Mouse (Mus musculus) myocyte (in vitro differentiated cells): ENCODE measurements around the gene Crebzf.
A peak's percentile ranks its signal among the peaks of the same experiment; 100 is the strongest.

ENCODE experiments used
- E2F4 ChIP-seq: IDR thresholded peaks from one replicate; pipeline ENCODE4 v1.6.1; 2011; ENCODE audit warnings: mild to moderate bottlenecking, control low read depth, moderate library complexity; ENCODE audit not compliant: insufficient read depth
- MAX ChIP-seq: IDR thresholded peaks from one replicate; pipeline ENCODE4 v1.6.1; 2011; ENCODE audit warnings: low read depth, mild to moderate bottlenecking, control low read depth
- MYOG ChIP-seq, 3 experiments: IDR thresholded peaks; one replicate each; pipeline ENCODE4 v1.6.1; 2011; ENCODE audit warnings: control low read depth in 2 of 3, low read depth in 2 of 3, mild to moderate bottlenecking in 2 of 3; ENCODE audit not compliant: insufficient read length in 2 of 3, control insufficient read depth in 1 of 3, insufficient read depth in 1 of 3
- POLR2A ChIP-seq: IDR thresholded peaks from one replicate; pipeline ENCODE4 v1.6.1; 2011; ENCODE audit warnings: low read depth, mild to moderate bottlenecking, control low read depth, moderate library complexity; ENCODE audit not compliant: insufficient read length
- POLR2AphosphoS2 ChIP-seq: IDR thresholded peaks from one replicate; pipeline ENCODE4 v1.6.1; 2011; ENCODE audit warnings: low read depth, control low read depth; ENCODE audit not compliant: insufficient read length
- TCF12 ChIP-seq: IDR thresholded peaks from one replicate; pipeline ENCODE4 v1.6.1; 2011; ENCODE audit warnings: mild to moderate bottlenecking, control low read depth; ENCODE audit not compliant: poor library complexity, insufficient read depth, severe bottlenecking

GRCm38 (mm10) chr7:90456845-90457468 lies 14.4 kb downstream of the Crebzf start, which contains the start of gene Tmem126a:
- TF ChIP-seq POLR2A (peak; percentile 97), E2F4 (no peak), MYOG (IDR thresholded peaks at IDR 0.05; ENCODE audit: control insufficient read depth in 1 of 3, insufficient read depth in 1 of 3, insufficient read length in 2 of 3, low read depth in 2 of 3) (peak in 1 of 3 experiments; percentile 36), MAX (no peak), TCF12 (no peak), POLR2AphosphoS2 (peak; percentile 99)
